Mouse (Mus musculus) v-Abl transformed pro-B cells (cell line): ENCODE measurements around the gene Arfip2.

Experiments used
- in situ Hi-C, 2 experiments: fragments of 400-800 bp; cut with MboI; formaldehyde crosslinking; loops; one replicate each; pipeline ENCODE4 v1.15.1; 2025; ENCODE audit not compliant: unreplicated experiment in 2 of 2

Gene Arfip2

DNA sequence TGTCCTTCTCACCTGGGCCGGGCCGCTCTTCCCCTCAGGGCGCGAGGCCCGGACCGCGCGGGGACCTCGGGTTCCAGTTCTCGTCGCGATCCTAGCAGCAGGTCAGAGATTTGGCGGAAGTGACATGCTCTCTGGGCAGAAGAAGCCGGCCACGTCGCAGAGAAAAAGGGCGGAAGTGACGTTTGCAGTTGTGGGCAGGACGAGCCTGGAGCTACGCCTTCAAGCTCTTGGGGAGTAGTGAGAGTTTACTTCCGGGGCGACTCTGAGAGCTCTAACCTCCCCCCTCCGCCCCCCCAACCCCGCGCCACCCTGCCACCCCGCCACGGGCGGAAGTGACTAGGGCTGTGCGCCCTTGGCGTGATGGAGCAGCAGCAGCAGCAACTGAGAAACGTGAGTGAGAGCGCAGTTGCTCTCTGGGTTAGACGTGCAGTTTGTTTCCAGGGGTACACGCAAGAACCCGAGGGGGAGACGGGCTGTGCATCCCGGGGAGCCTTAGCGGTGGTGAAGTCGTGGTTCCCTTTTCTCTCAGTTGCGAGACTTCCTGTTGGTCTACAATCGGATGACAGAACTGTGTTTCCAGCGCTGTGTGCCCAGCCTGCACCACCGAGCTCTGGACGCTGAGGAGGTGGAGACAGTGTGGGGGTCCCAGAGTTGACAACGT lies at the start of gene Arfip2, which contains the start of gene Gm45799:
TSS of gene Arfip2 (minus strand) at position 184 of the 661 bp plus-strand sequence.
TSS of gene Gm45799 (plus strand) at position 320 of the 661 bp plus-strand sequence.
- in situ Hi-C loops = loop anchor here in 1 of 2 experiments (5.0 kb wide), 1 partner anchor 167 kb away; no protein-coding TSS in a partner anchor

- in situ Hi-C loops = no loop called here
Measured at GRCm38 (mm10) chr7:105685541-105686197, 45.5 kb upstream of the Arfip2 start.

GRCm38 (mm10) chr7:105650639-105651435 lies 10.6 kb upstream of the Arfip2 start, which contains the start of gene Dnhd1:
Dnhd1 (plus strand) TSS chr7:105650827.
- in situ Hi-C loops = no loop called here

DNA sequence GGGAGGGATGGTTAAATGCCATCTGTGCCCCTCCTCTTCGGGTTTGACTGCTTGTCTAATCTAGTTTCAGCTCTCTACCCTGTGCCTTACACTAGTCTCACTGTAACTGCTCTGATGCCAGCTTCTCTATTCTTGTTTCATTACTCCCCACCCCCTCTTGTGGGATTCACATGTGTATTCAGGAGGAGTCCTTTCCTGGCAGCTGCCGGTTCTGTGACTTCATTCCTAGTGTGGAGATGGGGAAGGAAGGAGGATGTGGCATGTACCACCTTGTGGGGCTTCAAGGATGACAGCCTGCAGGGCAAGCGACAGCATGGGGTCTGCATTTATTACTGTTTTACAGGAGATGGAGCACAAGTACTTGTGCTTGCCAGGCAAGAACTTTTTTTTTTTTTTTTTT lies 1.7 kb upstream of the Arfip2 start:
- in situ Hi-C loops = loop anchor here in 1 of 2 experiments (5.0 kb wide), 1 partner anchor 165 kb away; no protein-coding TSS in a partner anchor

- in situ Hi-C loops = loop anchor here in 1 of 2 experiments (5.0 kb wide), 1 partner anchor 166 kb away; no protein-coding TSS in a partner anchor
Measured at GRCm38 (mm10) chr7:105640894-105641255, 659 bp upstream of the Arfip2 start.

DNA sequence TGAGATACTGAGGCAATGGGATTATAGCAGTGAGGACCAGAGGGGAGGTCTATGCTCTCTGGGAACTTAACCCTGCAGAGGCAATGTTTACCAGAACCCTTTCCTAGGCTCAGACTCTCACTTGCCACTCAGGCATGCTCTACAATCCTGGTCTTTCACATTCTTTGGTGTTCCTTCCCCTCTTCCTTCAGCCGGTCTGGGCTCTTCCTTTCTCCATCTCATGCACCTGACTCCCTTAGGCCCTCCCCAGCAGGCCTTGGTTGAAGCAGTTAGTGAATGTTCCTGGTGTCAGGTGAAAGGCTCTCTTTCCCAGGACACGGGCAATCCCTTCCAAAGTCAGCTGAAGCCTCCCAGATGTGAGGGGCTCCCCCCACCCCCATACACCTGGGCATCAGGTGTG lies 460 bp downstream of the Arfip2 start, which contains the start of gene Timm10b:
TSS of gene Timm10b (plus strand) at position 301 of the 400 bp plus-strand sequence.
- in situ Hi-C loops = loop anchor here (5.0 to 10.0 kb wide), 3 partner anchors 98 to 175 kb away; partner anchors contain the start of genes Ilk (in 2 of the 2), Rrp8 (in 2 of the 2) and Mrpl17 (in 1 of the 2)

DNA sequence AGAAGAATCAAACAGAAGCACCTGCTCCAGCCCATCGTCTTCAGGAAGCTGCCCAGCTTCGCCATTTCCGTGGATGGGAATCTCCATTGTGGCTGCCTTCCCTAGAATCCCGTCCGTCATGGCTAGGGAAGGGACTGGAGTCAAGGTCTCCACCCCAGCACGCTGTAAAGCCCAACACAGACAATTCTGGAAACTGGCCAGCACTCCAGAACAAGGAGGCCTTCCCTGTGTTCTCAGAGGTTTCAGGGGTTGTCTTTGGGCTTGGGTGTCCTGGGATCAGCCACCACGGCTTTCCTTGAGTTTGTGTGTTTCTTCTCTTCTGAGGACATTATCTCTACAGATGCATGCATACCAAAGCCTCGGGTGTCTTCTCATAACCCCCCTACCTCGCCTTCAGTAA lies 912 bp downstream of the Arfip2 start:
- in situ Hi-C loops = loop anchor here (5.0 to 10.0 kb wide), 2 partner anchors 98 to 175 kb away; partner anchors contain the start of genes Ilk (in 2 of the 2), Rrp8 (in 2 of the 2) and Mrpl17 (in 1 of the 2)

- in situ Hi-C loops = loop anchor here (5.0 to 10.0 kb wide), 2 partner anchors 99 to 176 kb away; partner anchors contain the start of genes Ilk (in 2 of the 2), Rrp8 (in 2 of the 2) and Mrpl17 (in 1 of the 2)
Measured at GRCm38 (mm10) chr7:105638776-105639175, 1.4 kb downstream of the Arfip2 start.

DNA sequence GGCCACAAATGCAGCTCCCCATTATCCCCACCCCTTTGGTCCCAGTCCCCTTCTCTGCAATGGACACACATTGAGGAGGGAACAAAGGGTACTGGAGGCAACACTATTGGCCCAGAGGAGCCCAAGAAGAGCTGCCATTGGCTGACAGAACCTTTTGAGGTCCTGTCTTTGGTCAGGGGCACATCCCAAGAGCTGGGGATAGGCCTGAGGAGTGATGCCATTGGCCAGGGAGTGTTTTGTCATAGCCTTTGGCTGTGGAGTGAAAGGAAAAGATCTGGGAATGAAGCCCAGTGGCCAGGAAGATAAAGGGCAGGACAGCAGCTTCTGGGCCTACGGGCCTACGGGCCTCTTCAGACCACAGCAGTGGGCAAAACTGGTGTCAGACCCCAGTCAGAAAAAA lies 4.5 kb downstream of the Arfip2 start:
- in situ Hi-C loops = loop anchor here (5.0 to 10.0 kb wide), 2 partner anchors 102 to 179 kb away; partner anchors contain the start of genes Ilk (in 2 of the 2), Rrp8 (in 2 of the 2) and Mrpl17 (in 1 of the 2)

DNA sequence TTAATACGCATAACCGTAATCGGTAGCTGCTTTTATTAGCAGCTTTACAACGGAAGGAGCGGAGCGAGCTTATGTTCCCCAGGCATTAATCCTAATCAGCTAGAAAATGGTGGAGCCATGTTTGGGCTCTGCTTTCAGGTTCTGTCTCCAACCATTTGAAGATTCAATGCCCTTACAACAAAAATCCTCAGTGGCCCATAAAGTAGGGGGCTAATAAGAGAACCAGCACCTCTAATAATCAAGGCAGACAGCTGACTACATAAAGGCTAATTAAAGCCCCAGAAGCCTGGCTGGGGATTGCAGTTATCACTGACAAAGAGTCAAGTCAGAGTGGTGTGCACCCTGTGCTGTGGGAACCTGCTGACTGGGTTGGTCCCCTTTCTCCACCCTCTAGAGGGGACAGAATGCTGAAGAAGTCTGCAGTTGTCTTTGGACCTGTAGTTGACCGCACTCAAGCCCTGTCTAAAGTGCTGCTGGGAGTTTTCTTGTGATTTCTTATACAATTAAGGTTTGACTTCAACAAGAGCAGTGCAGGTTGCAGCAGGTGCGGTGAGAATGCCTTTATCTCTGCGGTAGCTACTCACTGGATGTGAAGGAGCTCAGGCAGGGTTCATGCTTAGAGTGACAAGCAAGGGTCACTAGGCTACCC lies 5.8 kb downstream of the Arfip2 start:
- in situ Hi-C loops = loop anchor here in 1 of 2 experiments (10.0 kb wide), 1 partner anchor 180 kb away; the partner anchor contains the start of gene Mrpl17

GRCm38 (mm10) chr7:105633801-105634135 lies 6.4 kb downstream of the Arfip2 start:
- in situ Hi-C loops = loop anchor here in 1 of 2 experiments (10.0 kb wide), 1 partner anchor 181 kb away; the partner anchor contains the start of gene Mrpl17

DNA sequence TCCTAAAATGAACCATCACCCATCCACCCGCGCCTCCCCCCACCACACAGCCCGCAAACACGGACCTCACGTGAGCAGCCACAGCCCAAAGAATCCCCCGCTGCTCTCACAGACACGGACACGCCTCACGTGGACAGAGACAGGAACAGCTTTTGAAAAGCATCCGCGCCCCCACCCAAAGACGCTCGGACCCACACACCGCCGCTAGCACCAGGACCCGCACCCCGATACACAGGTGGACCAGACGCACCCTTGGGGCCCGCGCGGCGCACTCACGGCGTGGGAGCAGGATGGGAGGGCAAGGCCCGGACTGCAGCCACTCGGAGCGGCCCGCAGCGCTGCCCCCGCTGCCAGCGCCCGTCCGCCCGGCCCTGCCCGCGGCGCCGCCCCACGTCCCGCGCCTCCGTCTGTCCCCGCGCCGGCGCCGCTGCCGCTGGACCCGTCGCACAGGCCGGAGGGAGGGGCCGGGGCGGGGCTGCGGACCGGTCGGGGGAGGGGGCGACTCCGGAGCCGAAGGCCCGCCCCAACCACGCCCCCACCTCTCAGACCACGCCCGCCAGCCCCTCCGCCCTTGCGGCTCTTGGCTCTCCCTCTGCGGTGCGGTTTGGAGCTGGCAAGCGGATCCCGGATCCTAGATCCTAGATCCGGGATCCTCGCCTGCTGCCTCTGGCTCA lies 7.0 kb downstream of the Arfip2 start, which contains the start of gene Trim3:
TSS of gene Trim3 (minus strand) at position 445 of the 674 bp plus-strand sequence.
- in situ Hi-C loops = loop anchor here in 1 of 2 experiments (10.0 kb wide), 1 partner anchor 182 kb away; the partner anchor contains the start of gene Mrpl17

DNA sequence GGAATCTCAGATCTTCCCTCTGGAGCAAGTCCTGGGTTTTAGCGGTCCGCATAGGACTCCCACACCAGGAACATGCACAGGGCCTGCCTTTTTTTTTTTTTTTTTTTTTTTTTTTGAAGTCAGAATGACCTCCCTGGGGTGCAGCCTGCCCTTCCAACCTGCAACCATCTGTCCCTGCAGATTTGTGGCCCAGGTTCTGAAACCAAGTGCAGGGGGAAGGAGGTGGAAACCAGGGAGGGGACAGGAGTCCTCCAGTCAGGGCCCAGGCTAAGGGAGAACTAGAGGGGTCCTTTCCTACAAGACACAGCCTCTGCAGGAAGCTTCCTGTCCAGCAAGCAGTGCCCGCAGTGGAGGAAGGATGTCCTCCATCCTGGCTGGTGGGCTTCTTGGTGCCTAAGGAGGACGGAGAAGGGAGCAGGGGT lies 7.7 kb downstream of the Arfip2 start:
- in situ Hi-C loops = loop anchor here in 1 of 2 experiments (10.0 kb wide), 1 partner anchor 182 kb away; the partner anchor contains the start of gene Mrpl17

- in situ Hi-C loops = no loop called here
Measured at GRCm38 (mm10) chr7:105628633-105629032, 11.6 kb downstream of the Arfip2 start.

DNA sequence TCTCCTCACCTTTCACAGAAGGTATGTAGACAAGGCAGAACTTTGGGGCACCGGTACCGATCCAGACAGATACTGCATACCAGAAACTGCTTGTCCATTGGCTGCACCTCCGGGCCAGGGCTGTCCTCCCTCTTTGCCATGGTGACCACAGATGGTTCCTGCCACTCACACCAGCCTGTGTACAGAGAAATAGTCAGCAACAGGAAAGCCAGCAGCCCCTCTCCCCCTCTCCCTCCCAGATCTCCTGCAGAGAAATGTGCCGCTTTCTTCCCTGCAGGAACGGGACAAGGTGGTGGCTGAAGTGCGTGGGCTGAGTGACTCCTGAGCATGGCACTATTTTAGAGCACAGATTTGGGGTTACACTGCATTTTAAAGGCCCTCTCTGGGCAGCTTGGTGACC lies 14.8 kb downstream of the Arfip2 start:
- in situ Hi-C loops = no loop called here

- in situ Hi-C loops = loop anchor here in 1 of 2 experiments (25.0 kb wide), 1 partner anchor 209 kb away; the partner anchor contains the start of genes Cnga4 and Fam160a2
Measured at GRCm38 (mm10) chr7:105621646-105622292, 18.4 kb downstream of the Arfip2 start.

DNA sequence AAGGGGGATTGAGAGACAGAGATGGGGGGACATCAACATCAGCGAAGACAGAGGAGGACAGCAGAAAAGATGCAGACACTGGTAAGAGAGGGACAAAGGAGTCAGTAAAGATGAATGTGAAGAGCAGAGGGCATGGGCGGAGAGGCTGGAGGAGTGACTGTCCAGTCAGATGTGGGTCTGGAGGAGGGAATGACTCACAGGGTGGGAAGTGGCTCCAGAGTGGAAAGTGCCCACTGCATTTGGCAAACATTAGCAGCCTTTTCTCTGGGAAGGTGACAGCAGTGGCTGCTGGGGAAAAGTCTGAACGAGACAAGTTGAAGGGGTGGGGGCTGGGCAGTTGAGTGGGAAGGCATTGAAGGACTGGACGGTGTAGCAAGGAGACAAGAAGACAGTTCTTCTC lies 19.2 kb downstream of the Arfip2 start:
- in situ Hi-C loops = loop anchor here in 1 of 2 experiments (25.0 kb wide), 1 partner anchor 209 kb away; the partner anchor contains the start of genes Cnga4 and Fam160a2

- in situ Hi-C loops = loop anchor here in 1 of 2 experiments (25.0 kb wide), 1 partner anchor 207 kb away; the partner anchor contains the start of genes Cnga4 and Fam160a2
Measured at GRCm38 (mm10) chr7:105619701-105620100, 20.5 kb downstream of the Arfip2 start.
